Mouse (Mus musculus) forebrain, embryonic 10.5 days (tissue): ENCODE results near the gene Rnf208. TPM values are rescaled to one million over a fixed set of nuclear protein-coding genes. Genes with fewer than 3 reads are reported as not detected.
A peak's percentile ranks its signal among the peaks of the same experiment; 100 is the strongest.

Experiments
- DNase-seq: peaks from one replicate; pipeline ENCODE4 v3.0.0-alpha.2; 2017; ENCODE audit warnings: low spot score; ENCODE audit errors: extremely low spot score
- H3K27ac ChIP-seq: fragments of 300-500 bp; sonication (generic); 2 replicates; pipeline ENCODE4 v1.5.1; 2016; ENCODE audit warnings: mild to moderate bottlenecking
- H3K27me3 ChIP-seq: fragments of 300-500 bp; sonication (generic); 2 replicates; pipeline ENCODE4 v1.6.1; 2016; ENCODE audit warnings: mild to moderate bottlenecking; ENCODE audit not compliant: poor library complexity, severe bottlenecking
- H3K36me3 ChIP-seq: fragments of 300-500 bp; sonication (generic); replicated peaks from 2 replicates; pipeline ENCODE4 v1.6.1; 2016; ENCODE audit warnings: mild to moderate bottlenecking, moderate library complexity
- H3K4me1 ChIP-seq: fragments of 300-500 bp; sonication (generic); 2 replicates; pipeline ENCODE4 v1.6.1; 2016
- H3K4me3 ChIP-seq: fragments of 300-500 bp; sonication (generic); 2 replicates; pipeline ENCODE4 v1.5.1; 2016; ENCODE audit warnings: mild to moderate bottlenecking, moderate library complexity
- H3K9me3 ChIP-seq: fragments of 300-500 bp; sonication (generic); 2 replicates; pipeline ENCODE4 v1.6.1; 2016; ENCODE audit warnings: mild to moderate bottlenecking, moderate library complexity
- WGBS: fragments of 180-500 bp; shearing (Covaris S2); methylation state at CpG from one replicate; pipeline ENCODE4 v1.1.7; 2016; 5-methylcytosine and 5-hydroxymethylcytosine counted together
- polyA plus RNA-seq: library from polyadenylated mRNA; unstranded; fragments of >200 nt; fragmentation: Nextera tagmentation; extraction: Ambion mirVana; gene quantifications from 2 replicates; pipeline ENCODE4 v1.2.1, GENCODE M21; 2016

Rnf208 gene
- polyA plus RNA-seq, 1 experiment from 2014 or later, result 23.3 TPM

GRCm38 (mm10) chr2:25273010-25273409, 31.0 kb downstream of the Rnf208 start:
- DNase-seq, result no peak
- 44% methylated on average over 16 of the region's 16 CpGs for WGBS
- peak overlapping the region; percentile 89 for H3K4me3 ChIP-seq
- H3K36me3 ChIP-seq, result peaks cover 78% of the 10 kb centered on the region
- no peaks in the 10 kb centered on the region for H3K9me3 ChIP-seq
- H3K27me3 ChIP-seq, result no peaks in the 10 kb centered on the region
- peaks cover 33% of the 10 kb centered on the region for H3K4me1 ChIP-seq
- peak overlapping the region; percentile 88 for H3K27ac ChIP-seq

- no peak overlapping the region for H3K27ac ChIP-seq
- no peaks in the 10 kb centered on the region for H3K9me3 ChIP-seq
- peak; percentile 73 for DNase-seq
- WGBS, result 60% methylated on average over 13 of the region's 13 CpGs
- no peaks in the 10 kb centered on the region for H3K27me3 ChIP-seq
- H3K36me3 ChIP-seq, result peaks cover 99% of the 10 kb centered on the region
- H3K4me3 ChIP-seq, result no peak overlapping the region
- peaks cover 3% of the 10 kb centered on the region; the same call in 1 of the 2 replicates for H3K4me1 ChIP-seq
Measured at GRCm38 (mm10) chr2:25278928-25279882, 37.1 kb downstream of the Rnf208 start.

- Histone ChIP-seq H3K4me3 (no peak overlapping the region), H3K36me3 (peaks cover 60% of the 10 kb centered on the region), H3K27ac (no peak overlapping the region), H3K4me1 (peaks cover 11% of the 10 kb centered on the region), H3K27me3 (peaks cover 42% of the 10 kb centered on the region), H3K9me3 (no peaks in the 10 kb centered on the region)
- DNase-seq, result no peak
- WGBS, result 93% methylated on average over 2 of the region's 2 CpGs
Measured at GRCm38 (mm10) chr2:25285551-25285950, 43.5 kb downstream of the Rnf208 start.

- H3K27ac ChIP-seq, result no peak overlapping the region
- peaks cover 18% of the 10 kb centered on the region for H3K4me1 ChIP-seq
- no peaks in the 10 kb centered on the region for H3K9me3 ChIP-seq
- peaks cover 52% of the 10 kb centered on the region for H3K36me3 ChIP-seq
- H3K27me3 ChIP-seq, result peaks cover 49% of the 10 kb centered on the region
- H3K4me3 ChIP-seq, result no peak overlapping the region
- no peak for DNase-seq
- WGBS, result 88% methylated on average over 1 of the region's 1 CpGs
Measured at GRCm38 (mm10) chr2:25286314-25286713, 44.3 kb downstream of the Rnf208 start.

- no peaks in the 10 kb centered on the region for H3K9me3 ChIP-seq
- WGBS, result 66% methylated on average over 7 of the region's 7 CpGs
Measured at GRCm38 (mm10) chr2:25286837-25287636, 45.0 kb downstream of the Rnf208 start.

GRCm38 (mm10) chr2:25287927-25288649, 46.0 kb downstream of the Rnf208 start, which contains the start of gene Tmem210:
Gene Tmem210 (plus strand): TSS chr2:25288145.
- 90% methylated on average over 6 of the region's 6 CpGs for WGBS
- Histone ChIP-seq H3K4me3 (no peak within 1 kb of the TSS), H3K27ac (no peak within 1 kb of the TSS), H3K27me3 (peaks cover 67% of the 10 kb centered on the region), H3K9me3 (no peaks in the 10 kb centered on the region), H3K4me1 (peaks cover 33% of the 10 kb centered on the region), H3K36me3 (peaks cover 35% of the 10 kb centered on the region)
- no peak for DNase-seq

More at GRCm38 (mm10) chr2:25286837-25287636, 45.0 kb downstream of the Rnf208 start:
- DNase-seq, result no peak
- Histone ChIP-seq H3K36me3 (peaks cover 45% of the 10 kb centered on the region), H3K4me1 (peaks cover 25% of the 10 kb centered on the region), H3K4me3 (no peak overlapping the region), H3K27me3 (peaks cover 56% of the 10 kb centered on the region), H3K27ac (no peak overlapping the region)

- Histone ChIP-seq H3K27ac (no peak overlapping the region), H3K9me3 (no peaks in the 10 kb centered on the region), H3K4me3 (no peak overlapping the region), H3K36me3 (peaks cover 27% of the 10 kb centered on the region), H3K4me1 (peaks cover 33% of the 10 kb centered on the region), H3K27me3 (peaks cover 74% of the 10 kb centered on the region)
- 84% methylated on average over 7 of the region's 7 CpGs for WGBS
- DNase-seq, result no peak
Measured at GRCm38 (mm10) chr2:25288734-25289345, 46.8 kb downstream of the Rnf208 start.

GRCm38 (mm10) chr2:25289651-25290050, 47.6 kb downstream of the Rnf208 start, which contains the start of gene Lrrc26:
Gene Lrrc26 (plus strand): TSS chr2:25289915.
- Histone ChIP-seq H3K9me3 (no peaks in the 10 kb centered on the region), H3K4me3 (peak within 1 kb of the TSS; percentile 25; the same call in 1 of the 2 replicates), H3K4me1 (peaks cover 33% of the 10 kb centered on the region), H3K27me3 (peaks cover 82% of the 10 kb centered on the region), H3K27ac (no peak within 1 kb of the TSS), H3K36me3 (peaks cover 19% of the 10 kb centered on the region)
- 9% methylated on average over 11 of the region's 11 CpGs for WGBS
- DNase-seq, result no peak

GRCm38 (mm10) chr2:25290101-25290815, 48.2 kb downstream of the Rnf208 start:
- no peak for DNase-seq
- 2% methylated on average over 54 of the region's 54 CpGs for WGBS
- Histone ChIP-seq H3K9me3 (no peaks in the 10 kb centered on the region), H3K27me3 (peaks cover 86% of the 10 kb centered on the region), H3K4me3 (peak overlapping the region; percentile 25; the same call in 1 of the 2 replicates), H3K36me3 (peaks cover 13% of the 10 kb centered on the region), H3K27ac (no peak overlapping the region), H3K4me1 (peaks cover 33% of the 10 kb centered on the region)

- H3K4me3 ChIP-seq, result peak overlapping the region; percentile 25; the same call in 1 of the 2 replicates
- H3K36me3 ChIP-seq, result peaks cover 8% of the 10 kb centered on the region
- no peak for DNase-seq
- peaks cover 91% of the 10 kb centered on the region for H3K27me3 ChIP-seq
- under 1% methylated on average over 18 of the region's 18 CpGs for whole genome bisulfite sequencing
- H3K4me1 ChIP-seq, result peaks cover 33% of the 10 kb centered on the region
- H3K9me3 ChIP-seq, result no peaks in the 10 kb centered on the region
- H3K27ac ChIP-seq, result no peak overlapping the region
Measured at GRCm38 (mm10) chr2:25290816-25291130, 48.7 kb downstream of the Rnf208 start.

- peaks cover 33% of the 10 kb centered on the region for H3K4me1 ChIP-seq
- peaks cover 1% of the 10 kb centered on the region for H3K36me3 ChIP-seq
- peak overlapping the region; percentile 42 for H3K4me3 ChIP-seq
- H3K9me3 ChIP-seq, result no peaks in the 10 kb centered on the region
- WGBS, result 5% methylated on average over 32 of the region's 32 CpGs
- no peak overlapping the region for H3K27ac ChIP-seq
- H3K27me3 ChIP-seq, result peaks cover 96% of the 10 kb centered on the region
- DNase-seq, result no peak
Measured at GRCm38 (mm10) chr2:25291184-25292053, 49.4 kb downstream of the Rnf208 start.
